In genomic region chr14:60439106-60439505, GRCm38 (mm10) we compare ENCODE assay signal across 19 mouse cellular contexts.
DNase-seq lines count a peak whose midpoint lies in the region; ATAC-seq and TF ChIP-seq lines count a peak whose summit lies in the region.
"Had no signal": no experiment of that assay in that cellular context is flagged by ENCODE, and none has a peak within 500 bp of the region (broad histone marks: within the 10 kb centered on the region; RNA-seq: fewer than 3 reads in every experiment).

No protein-coding gene starts in this region.

- DNase-seq in hindbrain, postnatal 0 days (ENCODE audit: low spot score): no peak
- no peak for DNase-seq in hindbrain, embryonic 11.5 days (ENCODE audit: low spot score)
- no peak for DNase-seq in layer of hippocampus, adult 2 months (ENCODE audit: low spot score in 2 of 2)
- no peak for DNase-seq in layer of hippocampus, adult 9-11 months
- DNase-seq in 416B (ENCODE audit: low read depth) (peak; percentile 9), Patski (ENCODE audit: low read depth, low spot score) (no peak)
- no peak for DNase-seq in heart, postnatal 25 days (ENCODE audit: low spot score)
- no peak for DNase-seq in urinary bladder, postnatal 4 days (ENCODE audit: low spot score in 2 of 2)
- DNase-seq: adrenal gland, adult 8-10 months; cerebellum, adult 11 months; cerebellum, postnatal 36 days; heart, adult 18-20 months; thymus, postnatal 25 days had no signal

- WGBS in hindbrain, postnatal 0 days: 62% methylated on average over 6 of the region's 6 CpGs
- WGBS in hindbrain, embryonic 11.5 days: 60% methylated on average over 6 of the region's 6 CpGs

- POLR2A ChIA-PET in Patski (lab: Charles Lee): no interaction called here

- H3K27me3 ChIP-seq in hindbrain, postnatal 0 days (ENCODE audit: insufficient read depth, low read length): no peaks in the 10 kb centered on the region
- no peaks in the 10 kb centered on the region for H3K27me3 ChIP-seq in hindbrain, embryonic 11.5 days (ENCODE audit: control insufficient read depth, insufficient read depth, low read length)
- peaks cover 25% of the 10 kb centered on the region for H3K27me3 ChIP-seq in Patski
- H3K27me3 ChIP-seq: embryonic facial prominence, embryonic 13.5 days; hindbrain, embryonic 13.5 days; limb, embryonic 15.5 days; lung, embryonic 15.5 days had no signal

- no peak overlapping the region for H3K4me3 ChIP-seq in hindbrain, postnatal 0 days (ENCODE audit: low read length)
- no peak overlapping the region for H3K4me3 ChIP-seq in hindbrain, embryonic 11.5 days (ENCODE audit: low read depth, low read length)
- no peak overlapping the region for H3K4me3 ChIP-seq in layer of hippocampus, adult 2 months
- H3K4me3 ChIP-seq: embryonic facial prominence, embryonic 13.5 days; hindbrain, embryonic 13.5 days; limb, embryonic 15.5 days; lung, embryonic 15.5 days had no signal

- no peak overlapping the region for H3K27ac ChIP-seq in hindbrain, postnatal 0 days
- no peak overlapping the region for H3K27ac ChIP-seq in hindbrain, embryonic 11.5 days (ENCODE audit: low read depth, low read length)
- H3K27ac ChIP-seq in layer of hippocampus, adult 2 months: no peak overlapping the region
- H3K27ac ChIP-seq: embryonic facial prominence, embryonic 13.5 days; hindbrain, embryonic 13.5 days; limb, embryonic 15.5 days; lung, embryonic 15.5 days had no signal

- no peaks in the 10 kb centered on the region for H3K9me3 ChIP-seq in hindbrain, postnatal 0 days (ENCODE audit: low read length)
- H3K9me3 ChIP-seq in hindbrain, embryonic 11.5 days (ENCODE audit: control insufficient read depth, low read length): no peaks in the 10 kb centered on the region
- H3K9me3 ChIP-seq: embryonic facial prominence, embryonic 13.5 days; G1E; hindbrain, embryonic 13.5 days; limb, embryonic 15.5 days; lung, embryonic 15.5 days had no signal

- in situ Hi-C loops in Patski (cut with MboI; ENCODE audit: low pct_unique_long_range_greater_than_20kb): no loop called here

- peak; percentile 49 for TF ChIP-seq CTCF in hindbrain, postnatal 0 days (IDR thresholded peaks at IDR 0.05; ENCODE audit: low read depth)
- peak; percentile 41 for TF ChIP-seq CTCF in layer of hippocampus, adult 2 months (conservative IDR thresholded peaks at IDR 0.05)
- peak; percentile 26 for TF ChIP-seq CTCF in Patski (IDR thresholded peaks at IDR 0.05)

- no peaks in the 10 kb centered on the region for H3K36me3 ChIP-seq in hindbrain, postnatal 0 days (ENCODE audit: insufficient read depth, low read length)
- no peaks in the 10 kb centered on the region for H3K36me3 ChIP-seq in hindbrain, embryonic 11.5 days (ENCODE audit: control insufficient read depth, insufficient read depth, low read length)
- H3K36me3 ChIP-seq: embryonic facial prominence, embryonic 13.5 days; G1E; hindbrain, embryonic 13.5 days; limb, embryonic 15.5 days; lung, embryonic 15.5 days had no signal

- intact Hi-C loops in heart, postnatal 25 days (cut with DNase I): no loop called here

- ATAC-seq in hindbrain, postnatal 0 days: no peak
- ATAC-seq in hindbrain, embryonic 11.5 days (ENCODE audit: low FRiP score): no peak
- ATAC-seq in Patski: no peak
- ATAC-seq: intestine, embryonic 16.5 days had no signal

- no peak overlapping the region for H3K4me2 ChIP-seq in hindbrain, postnatal 0 days (ENCODE audit: low read depth, low read length)
- no peak overlapping the region for H3K4me2 ChIP-seq in hindbrain, embryonic 11.5 days (replicated peaks; ENCODE audit: low read depth, low read length)
- H3K4me2 ChIP-seq: embryonic facial prominence, embryonic 13.5 days; hindbrain, embryonic 13.5 days; limb, embryonic 15.5 days; lung, embryonic 15.5 days had no signal

- CTCF ChIA-PET in Patski (lab: Charles Lee): interaction anchor here (1.0 kb wide), 1 partner anchor 64 kb away, joined by 3 read pairs; no protein-coding TSS in a partner anchor

- no peak overlapping the region for H3K9ac ChIP-seq in hindbrain, postnatal 0 days (replicated peaks; ENCODE audit: low read length)
- H3K9ac ChIP-seq in hindbrain, embryonic 11.5 days (ENCODE audit: low read depth, low read length): no peak overlapping the region
- H3K9ac ChIP-seq: embryonic facial prominence, embryonic 13.5 days; hindbrain, embryonic 13.5 days; limb, embryonic 15.5 days; lung, embryonic 15.5 days had no signal

- no peaks in the 10 kb centered on the region for H3K4me1 ChIP-seq in hindbrain, postnatal 0 days (ENCODE audit: insufficient read depth, low read length)
- no peaks in the 10 kb centered on the region for H3K4me1 ChIP-seq in hindbrain, embryonic 11.5 days (replicated peaks; ENCODE audit: control insufficient read depth, insufficient read depth, low read length)
- H3K4me1 ChIP-seq: hindbrain, embryonic 13.5 days; limb, embryonic 15.5 days; lung, embryonic 15.5 days had no signal
